Mouse (Mus musculus) erythroid progenitor cell, adult 5-6 weeks (primary cell): ENCODE results near the gene Nudc. TPM values are rescaled to one million over a fixed set of nuclear protein-coding genes. Genes with fewer than 3 reads are reported as not detected.
"Not testable (repeated sequence)": the region's sequence is repeated elsewhere in the genome, so short reads cannot be mapped to it uniquely, and the experiment has no call there.

Experiments
- ATAC-seq: replicated peaks from 2 replicates; pipeline ENCODE4 v1.8.0; 2016; ENCODE audit warnings: moderate number of reproducible peaks, mild to moderate bottlenecking, moderate TSS enrichment, inconsistent platforms; ENCODE audit not compliant: poor library complexity, low FRiP score, severe bottlenecking
- total RNA-seq, 2 experiments: library from RNA; stranded (forward) in 1 of 2; stranded (reverse) in 1 of 2; fragments of 150-400 nt in 1 of 2; fragments of 186-747, 209-891 nt in 1 of 2; gene quantifications; 2 replicates each; pipeline versions ENCODE4 v1.2.3 to v1.2.4; 2015 to 2017; ENCODE audit warnings: low replicate concordance in 2 of 2

The Nudc gene
- total RNA-seq, 2 experiments from 2014 or later = 70.0 to 88.5 TPM

DNA sequence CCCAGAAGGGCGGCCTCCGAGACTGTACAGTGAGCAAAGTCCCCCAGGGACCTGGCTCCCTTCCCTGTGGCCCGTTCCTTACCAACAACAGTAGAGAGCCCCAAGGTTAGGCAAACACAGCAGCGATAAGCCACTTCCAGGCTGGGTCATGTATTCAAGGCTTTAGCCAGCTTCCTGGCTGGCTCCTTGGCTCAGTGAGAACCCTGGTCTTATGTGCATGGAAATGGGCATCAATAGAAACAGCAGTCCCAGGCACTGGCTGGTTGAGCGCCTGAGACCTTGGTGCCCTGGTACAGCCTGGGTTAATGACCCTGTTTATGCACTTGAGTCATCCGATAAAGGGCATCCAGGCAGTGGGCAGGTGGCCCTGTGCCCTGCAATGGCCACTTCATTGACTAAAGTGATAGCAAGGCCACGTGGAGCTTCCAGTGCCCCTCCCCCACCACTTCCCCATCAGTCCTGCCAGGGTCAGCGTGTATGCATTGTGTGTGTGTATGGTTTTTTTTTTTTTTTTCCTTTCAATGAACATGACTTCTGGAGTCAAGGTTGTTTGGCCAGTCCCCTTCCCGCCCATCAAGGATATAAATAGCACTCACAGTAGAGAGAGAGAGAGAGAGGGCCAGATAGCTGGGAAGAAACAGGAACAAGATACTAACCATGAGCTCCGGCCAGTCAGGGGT lies 7.1 kb upstream of the Nudc start, which contains the start of gene Nr0b2:
Nr0b2 (plus strand) TSS at position 609 of the 680 bp plus-strand sequence.
- ATAC-seq = no peak

DNA sequence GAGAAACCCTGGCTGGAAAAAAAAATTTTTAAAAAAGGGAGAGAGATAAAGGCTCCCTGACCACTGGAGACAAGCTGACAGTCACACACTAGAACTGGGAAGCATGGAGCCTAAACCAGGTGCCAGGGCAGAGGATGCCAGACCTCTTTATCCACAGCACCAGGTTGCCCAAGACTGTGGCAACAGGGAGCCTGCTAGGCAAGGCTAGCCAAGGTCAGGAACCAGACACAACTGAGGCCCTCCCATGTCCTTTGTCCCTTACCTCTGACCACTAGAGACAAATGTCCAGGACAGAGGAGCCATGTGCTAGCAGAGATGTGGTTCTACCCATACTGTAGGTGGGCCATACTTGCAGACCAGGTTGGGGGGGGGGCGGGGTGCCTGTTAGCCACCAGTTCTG lies 6.2 kb upstream of the Nudc start:
- no peak for ATAC-seq

- no peak for ATAC-seq
Observed at GRCm38 (mm10) chr4:133536652-133537051, 9.1 kb downstream of the Nudc start.

- no peak for ATAC-seq
Observed at GRCm38 (mm10) chr4:133536081-133536480, 9.7 kb downstream of the Nudc start.

GRCm38 (mm10) chr4:133532777-133533176 lies 13.0 kb downstream of the Nudc start:
- ATAC-seq = no peak

DNA sequence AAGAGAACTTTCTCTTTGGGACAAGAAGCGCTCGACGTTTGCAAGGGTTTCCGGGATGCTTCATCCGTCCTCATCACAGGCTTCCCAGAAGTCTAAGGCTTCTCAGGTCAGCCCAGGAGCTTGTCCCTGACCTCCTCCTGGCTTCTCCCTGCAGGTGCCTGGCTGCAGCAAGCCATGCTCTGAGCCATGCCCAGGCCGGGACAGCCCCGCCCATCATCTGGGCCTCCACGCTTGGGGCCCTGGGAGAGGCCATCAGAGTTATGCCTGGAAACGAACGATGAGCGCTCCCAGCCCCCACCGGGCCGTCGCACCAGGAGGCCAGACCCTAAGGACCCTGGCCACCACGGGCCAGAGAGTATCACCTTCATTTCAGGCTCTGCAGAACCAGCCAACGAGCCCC lies 18.0 kb downstream of the Nudc start:
- ATAC-seq = no peak

GRCm38 (mm10) chr4:133521502-133521901 lies 24.3 kb downstream of the Nudc start:
- ATAC-seq = no peak

DNA sequence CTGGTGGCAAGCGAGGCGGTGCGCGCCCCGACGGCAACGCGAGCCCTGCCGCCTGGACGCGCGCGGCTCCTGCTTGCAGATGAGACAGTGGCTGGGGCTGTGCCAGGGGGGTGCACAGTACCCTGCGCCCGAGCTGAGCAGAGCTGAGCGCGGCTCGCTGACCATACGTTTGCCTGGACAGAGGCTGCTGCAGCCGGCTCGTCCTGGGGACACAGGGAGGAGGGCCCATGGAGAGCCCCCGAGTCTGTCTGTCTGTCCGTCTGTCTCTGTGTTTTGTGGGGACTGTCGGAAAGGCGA lies 26.5 kb downstream of the Nudc start:
- no peak for ATAC-seq

DNA sequence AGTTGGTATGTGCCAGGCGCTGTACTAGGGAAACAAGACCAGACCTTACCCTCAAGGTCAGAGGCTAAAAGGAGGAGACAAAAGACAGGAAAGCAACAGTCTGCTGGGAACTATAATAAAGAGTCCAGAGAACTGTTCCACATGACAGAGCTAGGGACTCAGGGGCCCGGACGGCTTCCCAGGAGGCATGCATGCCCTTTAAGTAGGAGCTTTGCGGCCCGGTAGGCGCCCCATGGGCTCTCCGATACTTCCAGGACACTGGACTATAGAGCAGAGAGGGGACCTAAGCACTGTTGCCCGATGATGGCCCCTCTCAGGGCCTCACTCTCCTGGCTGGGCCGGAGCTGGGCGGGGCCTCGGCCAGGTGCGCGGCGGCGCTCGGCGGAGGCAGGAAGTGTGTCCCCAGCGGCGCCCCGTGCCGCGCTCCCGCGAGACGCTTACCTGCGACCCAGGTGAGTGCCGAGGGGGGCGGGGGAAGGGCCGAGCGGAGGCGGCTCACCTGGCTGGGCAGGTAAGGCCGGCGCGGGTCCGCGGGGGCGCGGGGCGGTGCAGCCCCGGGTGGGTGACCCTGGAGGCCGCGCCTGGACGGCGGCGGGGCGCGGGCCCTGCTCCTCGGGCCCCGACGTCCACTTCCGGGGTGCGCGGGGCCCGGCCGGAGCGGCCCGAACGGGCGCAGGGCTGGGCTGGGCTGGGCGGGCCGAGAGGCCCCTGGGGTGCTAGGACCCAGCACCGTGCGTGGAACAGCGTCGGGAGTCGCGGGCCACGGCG lies 27.0 kb downstream of the Nudc start, which contains the start of gene Kdf1:
Kdf1 (plus strand) TSS at position 363 of the 768 bp plus-strand sequence.
- ATAC-seq = no peak

- ATAC-seq = peak; percentile 81
Observed at GRCm38 (mm10) chr4:133512972-133513371, 32.8 kb downstream of the Nudc start.

DNA sequence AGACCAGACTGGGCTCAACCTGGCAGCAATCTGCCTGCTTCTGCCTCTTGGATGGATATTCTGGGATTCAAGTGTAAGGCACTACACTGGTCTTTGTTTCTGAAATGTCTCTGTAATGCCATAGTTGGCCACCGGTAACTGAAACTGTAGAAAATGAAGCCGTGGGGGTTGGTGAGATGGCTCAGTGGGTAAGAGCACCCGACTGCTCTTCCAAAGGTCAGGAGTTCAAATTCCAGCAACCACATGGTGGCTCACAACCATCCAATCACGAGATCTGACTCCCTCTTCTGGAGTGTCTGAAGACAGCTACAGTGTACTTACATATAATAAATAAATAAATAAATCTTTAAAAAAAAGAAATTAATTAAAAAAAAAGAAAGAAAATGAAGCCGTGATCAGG lies 33.3 kb downstream of the Nudc start:
- ATAC-seq = not testable (repeated sequence)

DNA sequence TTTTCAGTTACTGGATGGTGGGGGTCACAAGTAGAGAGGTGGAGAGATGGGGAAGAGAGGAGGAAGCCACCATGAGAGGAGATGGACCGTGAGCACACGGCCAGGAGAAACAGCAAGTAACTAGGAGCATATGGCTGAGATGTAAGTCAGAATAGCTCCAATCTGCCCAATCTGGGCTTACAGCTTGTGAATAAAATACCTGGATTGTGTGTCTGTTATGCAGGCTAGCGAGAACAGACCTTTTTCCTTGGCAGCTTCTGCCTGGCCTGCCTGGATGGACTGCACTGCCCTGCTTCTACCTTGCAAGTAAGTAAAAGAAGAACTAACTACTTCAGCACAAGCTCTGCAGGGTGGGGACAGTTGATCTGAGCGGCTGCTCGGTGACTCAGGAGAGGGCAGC lies 34.7 kb downstream of the Nudc start:
- ATAC-seq = no peak

DNA sequence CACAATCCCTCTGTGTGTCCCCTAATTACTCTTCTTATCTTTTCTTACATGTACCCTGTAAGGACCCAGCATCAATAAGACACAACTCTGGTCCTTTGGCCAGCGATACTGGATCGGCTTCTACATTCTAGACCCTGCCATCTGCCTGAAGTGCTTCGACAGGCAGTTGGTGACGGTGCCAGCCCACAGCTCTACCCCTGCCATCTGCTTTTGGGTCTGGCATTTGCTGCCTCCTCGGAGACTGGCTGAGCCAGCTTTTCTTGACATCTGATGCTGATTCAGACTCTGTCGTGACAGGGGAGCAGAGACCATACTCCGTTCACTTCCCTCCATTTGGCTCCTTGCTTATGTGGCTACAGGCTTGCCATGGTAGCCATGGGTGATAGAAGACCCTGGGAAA lies 36.8 kb downstream of the Nudc start:
- ATAC-seq = no peak

GRCm38 (mm10) chr4:133506573-133506972 lies 39.2 kb downstream of the Nudc start:
- ATAC-seq = no peak

- no peak for ATAC-seq
Observed at GRCm38 (mm10) chr4:133504755-133505485, 40.9 kb downstream of the Nudc start.

DNA sequence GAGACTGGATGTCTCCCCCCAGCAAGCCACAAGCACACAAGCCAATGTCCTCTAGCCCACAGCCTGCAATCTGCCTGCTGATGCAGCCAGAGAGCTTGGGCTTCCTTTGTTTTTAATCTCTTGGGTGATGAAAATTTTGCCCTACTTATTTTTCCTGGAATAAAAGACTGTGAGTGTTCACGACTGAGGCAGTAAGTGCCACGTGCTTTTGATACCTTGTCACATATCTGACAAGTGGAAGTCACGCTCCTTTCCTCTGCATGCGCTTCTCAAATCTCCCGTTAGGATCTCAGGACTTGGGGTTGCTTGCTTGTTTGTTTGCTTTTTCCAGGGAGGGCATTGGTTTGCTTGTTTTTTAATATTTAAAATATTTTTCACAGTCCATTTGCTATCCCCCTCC lies 41.5 kb downstream of the Nudc start:
- ATAC-seq = no peak

DNA sequence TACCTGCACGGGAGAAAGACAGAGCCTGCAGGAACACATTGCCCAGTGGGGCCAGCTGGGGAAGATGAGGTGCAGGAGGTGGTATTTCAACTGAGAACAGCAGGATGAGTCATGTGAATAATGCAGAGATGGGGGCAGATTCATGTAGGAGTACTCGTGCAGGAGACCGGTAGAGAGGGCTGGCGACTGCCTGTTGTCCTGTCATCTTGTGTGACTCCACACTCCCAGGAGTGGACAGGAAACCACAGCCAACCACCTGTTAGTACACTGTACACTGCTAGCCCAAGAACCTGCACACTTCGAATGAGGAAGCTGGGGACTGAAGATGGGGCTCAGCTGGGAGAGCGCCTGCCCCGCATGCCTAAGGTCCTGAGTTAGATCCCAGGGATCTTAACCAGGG lies 44.3 kb downstream of the Nudc start:
- no peak for ATAC-seq

GRCm38 (mm10) chr4:133498160-133498724 lies 47.6 kb downstream of the Nudc start, which contains the start of gene Trnp1:
Gene Trnp1 (minus strand): TSS chr4:133498550.
- no peak for ATAC-seq

DNA sequence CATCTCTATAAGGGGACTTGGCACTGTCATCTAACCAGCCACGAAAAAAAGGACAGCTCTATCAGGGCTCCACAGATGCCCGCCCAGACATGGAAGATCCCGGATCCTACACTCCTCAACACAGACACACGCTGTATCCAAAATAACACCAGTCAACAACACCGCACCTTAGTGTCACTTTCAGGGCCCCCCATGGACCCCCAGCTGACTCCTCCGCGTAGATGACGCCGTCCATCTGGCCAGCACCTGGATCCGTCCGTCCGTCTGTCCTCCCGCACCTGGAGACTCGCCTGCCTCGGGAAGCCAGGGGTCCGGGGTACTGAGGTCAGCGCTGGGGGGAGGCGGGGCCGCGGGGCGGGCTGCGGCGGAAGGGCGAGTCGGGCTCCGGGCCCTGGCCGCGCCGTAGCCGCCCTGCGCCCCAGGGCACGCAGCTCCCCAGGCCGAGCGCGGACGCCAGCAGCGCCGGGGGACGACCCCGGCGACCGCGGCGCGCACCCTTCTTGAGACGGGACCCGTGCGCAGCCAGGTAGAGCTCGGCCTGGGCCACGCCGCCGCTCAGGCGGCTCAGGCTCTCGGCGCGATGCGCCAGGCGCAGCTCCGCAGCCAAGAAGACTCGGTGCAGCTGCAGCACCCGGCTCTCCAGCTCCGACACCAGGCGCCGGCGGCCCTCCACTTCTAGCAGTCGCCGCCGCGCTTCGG lies 48.2 kb downstream of the Nudc start:
- ATAC-seq = no peak
